Mouse (Mus musculus): ENCODE data around the gene Opn4. TPM values are rescaled to one million over a fixed set of nuclear protein-coding genes. Genes with fewer than 3 reads are reported as not detected.

Opn4 gene
- polyA plus RNA-seq, 1 experiment = not detected

GRCm38 (mm10) chr14:34590743-34591675 lies 8.9 kb downstream of the Opn4 start:
- DNase-seq (ENCODE audit: low spot score) = no peak

- no peak for DNase-seq (ENCODE audit: low spot score)
Measured at GRCm38 (mm10) chr14:34590017-34590570, 9.8 kb downstream of the Opn4 start.

- no peak for DNase-seq (ENCODE audit: low spot score)
Measured at GRCm38 (mm10) chr14:34589185-34589713, 10.7 kb downstream of the Opn4 start.

- no peak for DNase-seq (ENCODE audit: low spot score)
Measured at GRCm38 (mm10) chr14:34588498-34588897, 11.4 kb downstream of the Opn4 start, which contains the start of gene Ldb3. Gene Ldb3 (minus strand): TSS chr14:34588682.

GRCm38 (mm10) chr14:34588005-34588404 lies 11.9 kb downstream of the Opn4 start:
- DNase-seq (ENCODE audit: low spot score) = no peak

- no peak for DNase-seq (ENCODE audit: low spot score)
Measured at GRCm38 (mm10) chr14:34586871-34587270, 13.1 kb downstream of the Opn4 start.

- DNase-seq (ENCODE audit: low spot score) = no peak
Measured at GRCm38 (mm10) chr14:34585358-34586105, 14.4 kb downstream of the Opn4 start.

GRCm38 (mm10) chr14:34582740-34583427 lies 17.1 kb downstream of the Opn4 start:
- no peak for DNase-seq (ENCODE audit: low spot score)

- DNase-seq (ENCODE audit: low spot score) = no peak
Measured at GRCm38 (mm10) chr14:34576858-34577257, 23.1 kb downstream of the Opn4 start.

GRCm38 (mm10) chr14:34574068-34574467 lies 25.9 kb downstream of the Opn4 start:
- DNase-seq (ENCODE audit: low spot score) = no peak

GRCm38 (mm10) chr14:34573348-34573913 lies 26.5 kb downstream of the Opn4 start:
- DNase-seq (ENCODE audit: low spot score) = no peak

- DNase-seq (ENCODE audit: low spot score) = no peak
Measured at GRCm38 (mm10) chr14:34571610-34572387, 28.1 kb downstream of the Opn4 start.

GRCm38 (mm10) chr14:34570903-34571302 lies 29.0 kb downstream of the Opn4 start:
- DNase-seq (ENCODE audit: low spot score) = no peak

GRCm38 (mm10) chr14:34570294-34570693 lies 29.6 kb downstream of the Opn4 start:
- DNase-seq (ENCODE audit: low spot score) = peak; percentile 59

GRCm38 (mm10) chr14:34569534-34570194 lies 30.3 kb downstream of the Opn4 start:
- DNase-seq (ENCODE audit: low spot score) = no peak

- no peak for DNase-seq (ENCODE audit: low spot score)
Measured at GRCm38 (mm10) chr14:34568626-34569025, 31.3 kb downstream of the Opn4 start.

GRCm38 (mm10) chr14:34567697-34568096 lies 32.2 kb downstream of the Opn4 start:
- no peak for DNase-seq (ENCODE audit: low spot score)

- no peak for DNase-seq (ENCODE audit: low spot score)
Measured at GRCm38 (mm10) chr14:34566530-34566929, 33.4 kb downstream of the Opn4 start.

- no peak for DNase-seq (ENCODE audit: low spot score)
Measured at GRCm38 (mm10) chr14:34565711-34566110, 34.2 kb downstream of the Opn4 start.

GRCm38 (mm10) chr14:34564646-34565045 lies 35.3 kb downstream of the Opn4 start:
- no peak for DNase-seq (ENCODE audit: low spot score)

Data from urinary bladder, adult 2 months (tissue).